Mouse (Mus musculus) E14TG2a.4 (cell line): ENCODE measurements around the gene Cdk19.

Source experiments
- CTCF ChIP-seq: conservative IDR thresholded peaks from 2 replicates; pipeline ENCODE4 v1.5.1; 2014; ENCODE audit warnings: low read length
- NANOG ChIP-seq: IDR thresholded peaks from 2 replicates; pipeline ENCODE4 v1.6.1; 2014; ENCODE audit warnings: borderline replicate concordance, low read length, mixed read lengths

- TF ChIP-seq CTCF (no peak), NANOG (no peak)
These were observed 80.5 kb downstream of the Cdk19 start for GRCm38 (mm10) chr10:40419841-40420240.
